In genomic region chr16:76554846-76555245, GRCm38 (mm10) we compare ENCODE assay signal across 30 mouse cellular contexts.
A peak's percentile ranks its signal among the peaks of the same experiment; 100 is the strongest.
DNase-seq lines count a peak whose midpoint lies in the region; ATAC-seq and TF ChIP-seq lines count a peak whose summit lies in the region.
"Had no signal": no experiment of that assay in that cellular context is flagged by ENCODE, and none has a peak within 500 bp of the region (broad histone marks: within the 10 kb centered on the region; RNA-seq: fewer than 3 reads in every experiment).

No protein-coding gene starts in this region.

- peak; percentile 33; the same call in 1 of the 2 replicates for TF ChIP-seq CTCF in stomach, postnatal 0 days (IDR thresholded peaks at IDR 0.05; ENCODE audit: low read depth)

- H3K9ac ChIP-seq in stomach, postnatal 0 days (ENCODE audit: low read length) = no peak overlapping the region
- H3K9ac ChIP-seq: embryonic facial prominence, embryonic 13.5 days; forebrain, embryonic 15.5 days; hindbrain, embryonic 13.5 days; limb, embryonic 13.5 days; lung, embryonic 15.5 days; neural tube, embryonic 15.5 days had no signal

- H3K4me3 ChIP-seq in stomach, postnatal 0 days (ENCODE audit: low read depth, low read length) = no peak overlapping the region
- H3K4me3 ChIP-seq: embryonic facial prominence, embryonic 13.5 days; forebrain, embryonic 10.5 days; forebrain, embryonic 15.5 days; gastrocnemius, adult 2 months; hindbrain, embryonic 13.5 days; layer of hippocampus, adult 2 months; limb, embryonic 13.5 days; lung, embryonic 15.5 days; neural tube, embryonic 15.5 days had no signal

- WGBS in stomach, postnatal 0 days = 81% methylated on average over 4 of the region's 4 CpGs

- no peak for TF ChIP-seq EP300 in stomach, postnatal 0 days (optimal IDR thresholded peaks at IDR 0.05)

- H3K27me3 ChIP-seq in stomach, postnatal 0 days (ENCODE audit: control insufficient read depth, insufficient read depth, low read length) = no peaks in the 10 kb centered on the region
- H3K27me3 ChIP-seq: embryonic facial prominence, embryonic 13.5 days; forebrain, embryonic 15.5 days; hindbrain, embryonic 13.5 days; limb, embryonic 13.5 days; lung, embryonic 15.5 days; neural tube, embryonic 15.5 days had no signal

- H3K9me3 ChIP-seq in stomach, postnatal 0 days (ENCODE audit: control insufficient read depth, low read length) = no peaks in the 10 kb centered on the region
- H3K9me3 ChIP-seq: embryonic facial prominence, embryonic 13.5 days; forebrain, embryonic 10.5 days; forebrain, embryonic 15.5 days; hindbrain, embryonic 13.5 days; lung, embryonic 15.5 days; neural tube, embryonic 15.5 days had no signal

- no peaks in the 10 kb centered on the region for H3K4me1 ChIP-seq in stomach, postnatal 0 days (replicated peaks; ENCODE audit: control insufficient read depth, insufficient read depth)
- H3K4me1 ChIP-seq: embryonic facial prominence, embryonic 13.5 days; forebrain, embryonic 10.5 days; forebrain, embryonic 15.5 days; hindbrain, embryonic 13.5 days; limb, embryonic 13.5 days; lung, embryonic 15.5 days; neural tube, embryonic 15.5 days had no signal

- peak; percentile 47 for DNase-seq in thymus, postnatal 0 days (ENCODE audit: low spot score)
- no peak for DNase-seq in thymus, postnatal 4 days
- DNase-seq in induced T-regulatory cell, adult 2 months (ENCODE audit: low read depth) = peak; percentile 28
- no peak for DNase-seq in stomach, postnatal 0 days (ENCODE audit: low spot score)
- no peak for DNase-seq in urinary bladder, postnatal 36 days (ENCODE audit: low spot score in 2 of 2)
- DNase-seq in layer of hippocampus, adult 9-11 months = no peak
- DNase-seq: adrenal gland, postnatal 14 days; B cell, adult 2 months; cerebellum, adult 11-12 months; cerebellum, adult 9-11 months; gastrocnemius, adult 2 months; gastrocnemius, postnatal 36 days; heart, adult 18-20 months; kidney, adult 2 months; kidney, postnatal 36 days; lung, postnatal 36 days; midbrain, embryonic 14.5 days; retina, postnatal 1 day; spleen, adult 18-20 months; thymus, adult 18-20 months had no signal

- H3K36me3 ChIP-seq in stomach, postnatal 0 days (ENCODE audit: control insufficient read depth, insufficient read depth, low read length) = no peaks in the 10 kb centered on the region
- H3K36me3 ChIP-seq: embryonic facial prominence, embryonic 13.5 days; forebrain, embryonic 10.5 days; forebrain, embryonic 15.5 days; hindbrain, embryonic 13.5 days; limb, embryonic 13.5 days; lung, embryonic 15.5 days; neural tube, embryonic 15.5 days had no signal

- peak; percentile 67 for ATAC-seq in CD4-positive, CD25-positive, alpha-beta regulatory T cell, adult 4 months
- ATAC-seq in stomach, postnatal 0 days (ENCODE audit: low FRiP score, low TSS enrichment) = no peak
- ATAC-seq: forebrain, embryonic 15.5 days had no signal

- H3K4me2 ChIP-seq in stomach, postnatal 0 days (replicated peaks; ENCODE audit: low read depth) = no peak overlapping the region
- H3K4me2 ChIP-seq: embryonic facial prominence, embryonic 13.5 days; forebrain, embryonic 15.5 days; hindbrain, embryonic 13.5 days; limb, embryonic 13.5 days; liver, embryonic 11.5 days; lung, embryonic 15.5 days; neural tube, embryonic 15.5 days had no signal

- H3K27ac ChIP-seq in stomach, postnatal 0 days (replicated peaks) = no peak overlapping the region
- H3K27ac ChIP-seq: embryonic facial prominence, embryonic 13.5 days; forebrain, embryonic 10.5 days; forebrain, embryonic 15.5 days; gastrocnemius, adult 2 months; hindbrain, embryonic 13.5 days; layer of hippocampus, adult 2 months; limb, embryonic 13.5 days; lung, embryonic 15.5 days; neural tube, embryonic 15.5 days had no signal

Comparison
In these comparisons a context has a peak if more than half of its experiments do, and no peak if none do; other contexts are left out.
1. DNase-seq: peak in thymus, postnatal 0 days (single experiment) and induced T-regulatory cell, adult 2 months (single experiment); none in thymus, postnatal 4 days (single experiment), stomach, postnatal 0 days (single experiment), urinary bladder, postnatal 36 days (0 of 2) and layer of hippocampus, adult 9-11 months (single experiment).